Mouse (Mus musculus): ENCODE measurements around the gene Fhl1. TPM values are rescaled to one million over a fixed set of nuclear protein-coding genes. Genes with fewer than 3 reads are reported as not detected.

The Fhl1 gene
- total RNA-seq, 2 experiments from 2014 or later: 73.1 to 79.4 TPM

DNA sequence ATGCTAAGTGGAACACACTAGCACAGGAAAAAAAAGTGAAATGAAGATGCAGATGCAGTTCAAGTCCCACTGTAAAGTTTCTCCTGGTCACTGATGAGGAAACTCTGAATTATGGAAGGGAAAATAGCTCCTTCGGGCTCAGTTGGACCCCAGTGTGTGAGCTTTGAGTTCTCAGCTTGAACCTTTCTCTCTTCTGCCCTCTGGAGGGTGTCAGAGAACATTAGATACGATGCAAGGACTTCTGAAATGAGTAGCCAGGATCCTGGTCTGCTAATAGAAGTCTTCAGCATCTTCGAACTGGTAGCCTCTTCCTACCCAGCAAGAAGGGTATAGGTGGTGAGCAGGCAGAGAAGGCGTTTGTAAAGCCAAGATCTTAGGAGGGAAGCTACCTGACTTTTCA is 19.9 kb downstream of the Fhl1 start:
- no peak for DNase-seq (ENCODE audit: low spot score in 2 of 2)

DNA sequence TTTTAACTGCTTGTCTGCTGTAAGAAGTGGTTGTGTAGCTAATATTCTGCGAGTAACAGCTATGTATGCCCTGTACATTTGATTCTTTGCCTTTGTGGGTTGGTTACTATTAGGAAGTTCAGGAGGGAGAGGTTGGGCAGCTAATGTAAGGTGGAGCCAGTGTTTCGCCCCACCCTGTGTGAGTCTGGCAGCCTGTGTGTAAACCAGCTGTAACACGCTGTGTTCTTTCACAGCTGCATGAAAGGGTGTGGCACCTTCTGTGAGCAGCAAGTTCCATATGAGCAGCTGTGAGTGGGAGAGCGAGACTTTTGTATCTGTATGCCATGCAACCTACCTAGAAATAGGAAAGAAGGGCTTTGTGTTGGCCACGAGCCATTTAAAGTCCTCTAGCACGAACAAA is 20.6 kb downstream of the Fhl1 start:
- DNase-seq (ENCODE audit: low spot score in 2 of 2): no peak

DNA sequence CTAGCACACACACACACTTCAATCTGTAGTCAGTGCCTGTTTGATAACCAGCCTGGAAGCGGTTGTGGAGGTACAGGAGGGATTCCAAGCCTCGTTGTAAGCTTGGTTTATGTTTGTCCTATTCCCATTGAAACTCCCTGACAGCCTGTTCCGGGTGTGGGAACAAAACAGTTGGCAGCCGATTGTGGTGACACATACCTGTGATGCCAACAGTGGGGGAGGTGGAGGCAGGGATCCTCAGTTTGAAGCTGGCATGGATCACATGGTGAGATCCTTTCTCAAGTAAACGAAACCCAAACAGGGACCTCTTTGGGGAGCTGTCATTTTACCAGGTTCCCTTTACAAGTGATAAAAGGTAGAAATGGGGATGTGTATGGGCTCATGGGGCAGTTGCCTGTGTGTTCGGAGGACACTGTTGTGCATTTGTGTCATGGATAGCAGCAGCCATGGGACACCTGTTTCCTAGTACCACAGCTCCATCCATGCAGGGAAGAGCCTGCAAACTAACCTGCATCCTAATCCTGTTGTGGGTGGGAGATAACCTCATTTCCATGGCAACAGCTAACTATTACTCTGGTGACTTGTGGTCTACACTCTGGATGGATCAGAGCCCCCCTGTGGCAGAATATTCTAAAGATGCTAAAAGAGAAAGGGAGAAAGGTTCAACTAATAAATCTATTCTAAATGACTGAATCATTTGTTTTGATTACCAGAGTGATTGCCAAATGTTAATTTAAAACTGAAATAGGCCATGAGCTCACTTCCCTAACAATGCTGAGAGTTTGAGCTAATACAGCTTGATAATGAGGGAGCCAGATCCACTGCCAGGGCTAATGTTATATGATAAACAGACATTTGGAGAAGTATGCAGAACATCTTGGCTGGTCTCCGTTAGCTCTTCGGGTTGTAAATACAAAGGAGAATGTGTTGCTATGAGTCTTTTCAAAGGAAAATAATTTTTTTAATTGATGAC is 22.0 kb downstream of the Fhl1 start:
- DNase-seq (ENCODE audit: low spot score in 2 of 2): peak; percentile 21 to 53

DNA sequence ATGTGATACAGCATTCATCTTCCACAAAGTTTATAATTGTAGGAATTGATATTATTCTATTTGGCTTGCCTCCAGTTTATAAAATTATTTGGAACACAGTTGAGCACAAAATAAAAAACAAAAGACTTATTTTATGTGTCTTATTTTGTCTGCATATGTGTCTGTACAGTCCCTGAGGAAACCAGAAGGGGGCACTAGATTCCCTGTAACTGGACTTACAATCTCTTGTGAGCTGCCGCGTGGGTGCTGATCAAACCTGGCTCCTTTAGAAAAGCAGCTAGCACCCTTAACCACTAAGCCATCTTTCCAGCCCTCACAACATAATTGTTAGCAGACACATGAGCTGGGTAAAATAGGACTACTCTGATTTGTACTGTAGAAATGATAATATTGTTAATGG is 24.1 kb downstream of the Fhl1 start:
- peak in 1 of 2 experiments; percentile 37 for DNase-seq (ENCODE audit: low spot score in 2 of 2)

DNA sequence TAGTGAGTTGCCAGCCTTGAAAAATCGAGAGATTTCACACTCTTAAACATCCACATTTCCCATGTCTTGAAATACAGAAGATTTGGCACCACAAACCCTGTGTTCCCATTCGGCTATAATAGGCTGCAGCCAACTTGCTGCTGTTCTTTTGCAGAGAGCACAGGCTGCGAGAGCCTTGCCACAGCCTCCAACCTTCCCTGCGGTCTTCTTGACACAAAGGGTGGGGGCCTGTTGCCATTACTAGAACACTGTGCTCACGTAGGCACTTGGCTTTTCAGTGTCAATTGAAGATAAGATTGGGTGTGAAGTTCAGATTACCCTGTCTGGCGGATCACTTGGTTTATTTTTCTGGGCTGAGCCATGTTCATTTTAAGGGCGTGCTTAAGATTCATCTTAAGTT is 24.8 kb downstream of the Fhl1 start:
- no peak for DNase-seq (ENCODE audit: low spot score in 2 of 2)

DNA sequence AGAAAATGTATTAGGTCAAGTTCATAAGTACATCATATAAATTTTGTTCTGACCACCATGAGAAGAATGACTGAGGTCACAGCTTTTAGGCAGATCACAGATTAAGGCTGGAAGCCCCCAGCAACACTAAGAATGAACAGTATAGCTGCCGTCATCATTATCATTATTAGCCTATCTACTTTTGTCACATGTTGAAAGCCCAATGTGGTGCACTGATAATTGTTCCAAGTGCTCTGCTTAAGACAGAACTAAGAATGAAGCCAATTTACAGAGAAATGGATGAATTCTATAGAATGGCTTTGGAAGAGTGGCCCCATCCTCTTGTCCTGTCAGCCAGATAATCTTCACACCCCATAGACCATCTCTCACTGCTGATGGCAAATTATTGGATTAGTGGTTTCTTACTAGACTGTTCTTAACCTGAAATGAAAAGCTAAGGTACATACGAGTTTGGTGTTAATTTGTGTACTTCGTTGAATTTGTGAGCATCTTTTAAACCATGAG is 28.7 kb downstream of the Fhl1 start:
- DNase-seq (ENCODE audit: low spot score in 2 of 2): no peak

DNA sequence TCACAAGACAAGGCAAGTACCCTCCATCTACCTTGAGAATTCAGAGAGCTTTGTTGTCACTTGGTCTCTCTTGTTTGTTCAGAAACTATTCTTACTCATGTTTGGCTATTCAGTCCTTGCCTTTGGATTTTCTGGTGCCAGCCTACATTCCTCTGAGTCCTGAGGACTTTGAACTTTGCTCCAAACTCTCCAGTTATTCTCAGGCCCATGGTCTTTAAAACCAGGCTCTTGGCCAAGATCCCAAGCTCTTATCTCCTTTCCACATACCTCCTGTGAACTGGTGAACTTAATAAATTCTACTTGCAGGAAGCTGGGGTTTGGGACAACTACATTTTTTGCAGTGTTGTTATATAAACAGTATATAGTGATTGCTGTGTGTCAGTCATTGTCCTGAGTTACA is 38.3 kb downstream of the Fhl1 start:
- DNase-seq (ENCODE audit: low spot score in 2 of 2): no peak

DNA sequence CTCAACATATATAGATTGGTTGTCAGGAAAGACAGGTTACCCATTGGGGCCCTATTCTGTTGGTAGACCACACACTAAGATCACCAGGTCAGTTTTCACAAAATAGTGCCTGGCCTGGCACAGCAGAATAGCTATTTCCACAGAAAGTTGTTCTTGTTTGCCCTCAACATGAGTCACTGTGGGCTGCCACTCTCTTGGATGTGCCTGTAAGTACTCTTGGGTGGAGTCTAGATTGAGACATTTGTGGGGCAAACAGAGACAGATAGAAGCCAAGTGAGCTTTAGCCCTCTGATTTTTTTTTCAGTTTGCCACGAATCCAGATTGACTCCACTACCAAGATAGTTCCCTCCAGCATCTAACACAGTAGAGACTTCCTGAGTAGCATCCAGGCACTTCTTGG is 40.2 kb downstream of the Fhl1 start:
- DNase-seq (ENCODE audit: low spot score in 2 of 2): no peak

DNA sequence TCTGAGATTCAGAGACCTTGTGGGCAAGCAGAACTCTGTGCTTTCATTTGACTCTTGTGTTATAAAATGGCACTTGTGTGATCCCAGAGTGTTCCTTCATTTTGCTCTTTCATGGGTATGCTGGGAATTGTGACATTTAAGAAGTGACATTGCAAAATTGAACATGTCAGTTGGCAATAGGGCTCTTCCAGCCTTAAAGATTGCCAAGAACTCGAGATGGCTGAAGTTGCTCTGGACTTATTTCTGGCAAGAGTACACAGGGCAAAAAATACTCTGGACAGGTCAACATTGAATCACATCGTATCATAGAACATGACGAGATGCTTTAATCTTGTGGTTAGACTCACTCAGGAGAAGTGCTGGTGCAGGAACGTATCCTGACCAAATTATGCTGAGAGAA is 41.7 kb downstream of the Fhl1 start:
- DNase-seq (ENCODE audit: low spot score in 2 of 2): no peak

DNA sequence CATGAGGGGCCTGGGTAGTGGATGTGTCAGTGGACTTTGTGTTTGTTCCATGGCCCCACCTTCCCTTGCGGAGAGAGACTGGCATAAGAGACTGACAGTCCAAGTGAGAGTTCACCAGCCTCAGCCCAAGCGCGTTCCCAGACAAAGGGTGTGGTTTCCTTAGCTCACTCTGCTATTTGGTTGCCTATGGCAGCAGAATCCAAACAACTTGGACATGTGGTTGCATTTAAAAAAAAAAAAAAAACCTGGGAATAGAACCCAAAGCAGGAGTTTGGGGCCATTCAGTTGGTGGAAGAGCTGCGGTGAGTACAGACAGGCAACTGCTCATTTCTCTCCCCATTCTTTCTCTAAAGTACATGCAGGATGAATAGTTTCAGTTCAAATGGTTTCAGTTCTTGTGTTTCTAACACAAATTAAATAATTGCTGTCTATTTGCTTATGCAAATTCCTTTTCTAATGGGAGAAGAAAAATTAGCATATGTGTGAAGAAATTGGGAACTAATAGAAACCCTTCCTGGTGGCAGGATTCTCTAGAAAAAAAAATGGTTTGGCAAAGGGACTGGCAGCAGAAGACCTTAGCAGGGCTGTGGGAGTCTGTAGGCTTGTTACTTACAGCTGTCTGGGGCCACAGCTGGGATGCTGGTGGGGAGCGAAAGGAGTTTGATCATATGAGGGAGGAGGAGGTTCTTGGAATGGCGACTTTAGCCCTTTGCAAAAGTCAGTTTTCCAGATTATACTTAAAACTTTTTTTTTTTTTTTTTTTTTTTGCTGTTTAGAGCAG is 54.9 kb downstream of the Fhl1 start:
- DNase-seq (ENCODE audit: low spot score in 2 of 2): no peak

DNA sequence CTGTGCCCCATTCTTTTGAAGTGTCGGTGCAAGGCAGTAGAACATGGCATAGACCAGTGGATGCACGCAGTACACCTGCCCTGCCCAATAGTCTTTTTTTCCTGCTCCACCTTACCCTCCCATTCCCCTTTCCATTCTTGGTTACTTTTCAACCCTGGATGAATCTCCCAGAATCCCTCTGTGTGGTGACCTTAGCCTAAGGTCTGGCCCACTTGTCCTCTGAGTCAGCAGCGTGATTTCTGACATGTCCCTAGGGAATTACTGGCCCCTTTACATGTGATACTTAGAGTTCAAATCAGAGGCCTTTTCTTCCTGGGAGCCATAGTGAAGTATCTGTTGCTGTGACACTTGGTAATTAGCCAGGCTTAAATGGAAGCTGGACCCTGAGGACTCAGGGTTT is 55.9 kb downstream of the Fhl1 start:
- no peak for DNase-seq (ENCODE audit: low spot score in 2 of 2)

DNA sequence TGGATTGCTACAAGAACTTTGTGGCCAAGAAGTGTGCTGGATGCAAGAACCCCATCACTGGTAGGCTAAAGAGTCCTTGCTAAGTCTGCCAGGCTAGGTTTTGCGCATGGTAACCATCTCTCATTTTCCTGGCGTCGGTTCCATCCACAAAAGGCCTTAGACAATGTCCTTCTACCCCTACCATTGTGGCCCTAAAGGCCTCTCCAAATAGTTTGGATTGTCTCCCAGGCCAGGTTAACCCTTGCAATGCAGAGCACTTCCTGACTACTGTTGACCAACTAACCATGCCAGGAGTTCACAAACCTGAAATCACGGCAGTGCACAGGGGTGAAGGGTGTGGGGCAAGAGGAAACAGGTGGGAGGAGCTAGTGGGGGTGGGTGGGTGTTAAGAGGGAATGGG is 59.0 kb downstream of the Fhl1 start:
- DNase-seq (ENCODE audit: low spot score in 2 of 2): no peak

DNA sequence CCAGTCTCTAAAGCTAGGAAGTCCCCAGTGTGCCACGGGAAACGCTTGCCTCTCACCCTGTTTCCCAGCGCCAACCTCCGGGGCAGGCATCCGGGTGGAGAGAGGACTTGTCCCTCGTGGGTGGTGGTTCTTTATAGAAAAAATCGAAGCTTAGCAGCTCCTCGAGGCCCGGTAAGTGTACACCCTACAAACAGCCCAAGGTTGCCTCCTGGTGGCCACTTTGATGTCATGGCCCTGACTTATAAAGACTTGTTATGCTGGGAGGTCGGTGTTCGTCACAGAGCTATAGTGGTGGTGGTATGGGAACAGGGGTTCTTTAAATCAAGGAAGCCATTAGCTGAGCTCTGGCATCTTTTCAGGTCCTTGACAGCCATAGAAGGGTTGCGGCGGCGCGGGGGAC is 59.7 kb downstream of the Fhl1 start:
- peak in 1 of 2 experiments; percentile 67 for DNase-seq (ENCODE audit: low spot score in 2 of 2)

DNA sequence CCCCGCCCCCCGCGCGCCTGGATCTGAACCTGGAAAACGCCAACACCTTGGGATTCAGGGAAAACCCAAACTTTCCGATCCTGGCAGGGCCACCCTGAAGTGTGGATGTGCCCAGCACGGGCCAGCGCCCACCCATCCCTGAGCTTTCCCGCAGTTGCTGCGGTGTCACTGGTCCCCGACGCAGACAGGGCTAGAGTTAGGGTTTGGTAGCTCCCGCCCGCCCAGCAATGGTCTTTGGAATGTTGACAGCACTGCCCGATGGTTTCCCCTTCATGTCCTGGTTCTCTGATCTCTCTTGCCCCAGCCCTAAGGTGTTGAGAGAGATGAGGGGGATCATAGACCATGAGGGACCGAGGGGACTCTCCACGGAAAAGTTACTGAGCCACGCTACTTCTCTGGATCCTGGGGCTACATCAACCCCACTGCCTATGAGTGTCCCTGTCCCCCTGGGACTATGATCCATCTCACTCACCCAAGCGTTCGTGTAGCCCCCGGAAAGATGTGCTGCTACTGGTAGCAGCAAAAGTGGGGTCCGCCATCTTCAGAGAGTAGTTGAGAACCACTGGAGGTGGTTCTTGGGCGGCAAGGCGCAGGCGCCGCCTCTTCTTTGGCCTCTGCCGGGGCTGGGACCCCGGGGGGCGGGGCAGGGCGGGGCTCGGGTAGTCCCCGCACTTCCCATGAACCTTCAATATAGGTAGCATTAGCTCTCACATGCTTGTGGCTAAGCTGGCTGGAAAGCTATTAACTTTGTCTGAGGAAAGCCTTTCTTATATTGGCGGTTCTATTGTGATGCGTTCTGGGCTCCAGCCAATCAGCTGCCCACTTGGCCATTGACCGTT is 90.4 kb downstream of the Fhl1 start, which contains the start of gene Map7d3:
TSS of gene Map7d3 (minus strand) at position 562 of the 839 bp plus-strand sequence.
- no peak for DNase-seq (ENCODE audit: low spot score in 2 of 2)

DNA sequence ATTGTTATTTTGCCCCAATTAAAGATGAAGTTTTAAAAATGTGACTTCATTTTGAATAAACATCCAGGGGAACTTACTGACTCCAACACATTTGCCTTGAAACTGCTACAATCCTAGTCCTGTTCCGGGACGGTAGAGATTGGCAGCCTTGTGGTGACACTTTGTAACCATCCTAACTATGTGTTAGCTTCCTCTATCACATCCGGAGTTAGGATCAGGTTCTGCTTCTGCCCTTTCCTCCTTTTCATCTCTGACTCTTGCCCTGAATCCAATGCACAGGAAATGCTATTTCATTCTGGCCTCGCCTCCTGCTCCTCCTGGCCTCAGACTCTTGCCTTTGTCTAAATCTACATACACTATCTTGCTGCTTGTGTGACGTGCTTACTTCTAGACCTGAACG is 95.9 kb downstream of the Fhl1 start:
- DNase-seq (ENCODE audit: low spot score in 2 of 2): no peak

DNA sequence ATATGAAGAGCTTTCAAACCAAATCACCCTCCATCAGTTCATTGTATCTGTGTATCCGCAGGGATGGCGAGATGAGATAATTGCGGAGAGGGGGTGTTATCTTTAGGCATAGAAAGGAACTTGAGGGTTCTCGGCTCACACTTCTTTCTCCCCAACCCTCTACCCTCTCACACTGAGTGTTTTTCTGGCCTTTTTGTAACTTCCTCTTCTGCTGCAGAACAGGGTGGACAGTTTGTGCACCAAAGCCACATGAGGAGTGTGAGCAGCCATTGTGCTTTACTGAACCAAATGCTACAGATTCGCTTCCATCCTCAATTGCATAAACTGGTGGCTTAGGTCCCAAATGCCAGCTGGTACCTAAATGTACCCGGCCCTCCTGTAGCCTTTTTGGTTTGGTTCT is 104.3 kb downstream of the Fhl1 start:
- no peak for DNase-seq (ENCODE audit: low spot score in 2 of 2)

DNA sequence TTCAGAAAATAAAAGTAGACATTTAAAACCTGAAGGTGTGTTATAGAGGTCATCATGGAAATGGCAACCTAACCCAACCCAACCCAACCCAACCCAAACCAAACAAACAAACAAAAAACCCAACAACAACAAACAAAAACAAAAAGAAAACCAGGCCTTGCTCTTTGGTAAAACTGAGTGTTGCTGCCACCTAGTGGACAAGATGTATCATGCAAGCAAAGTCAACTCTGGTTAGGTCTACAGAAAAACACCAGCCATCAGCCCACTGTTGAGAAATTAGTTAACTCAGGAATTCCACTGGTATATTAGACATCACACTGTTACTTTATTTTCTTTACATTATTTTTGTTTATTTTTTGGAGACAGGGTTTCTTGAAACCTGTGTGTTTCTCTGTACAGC is 107.8 kb downstream of the Fhl1 start:
- peak in 1 of 2 experiments; percentile 24 for DNase-seq (ENCODE audit: low spot score in 2 of 2)

DNA sequence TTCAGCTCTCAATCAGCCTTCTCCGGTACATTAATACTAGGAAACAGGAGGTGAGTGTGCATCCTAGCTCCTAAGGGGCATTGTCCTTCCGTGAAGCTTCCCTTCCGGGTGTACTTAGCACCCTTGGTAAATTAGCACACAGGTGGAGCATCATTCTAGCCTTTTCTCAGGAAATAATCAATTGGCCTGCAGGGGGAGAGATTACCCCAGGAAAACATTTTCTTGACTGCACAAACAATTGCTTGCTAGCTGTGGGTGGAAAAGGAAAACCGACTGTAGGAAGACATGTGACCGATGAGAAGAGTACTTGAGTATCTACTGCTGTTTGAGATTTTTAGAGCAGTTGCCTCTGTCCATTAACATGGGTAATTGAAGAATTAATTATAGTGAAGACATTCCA is 109.7 kb downstream of the Fhl1 start:
- peak; percentile 3 to 15 for DNase-seq (ENCODE audit: low spot score in 2 of 2)

Measured in layer of hippocampus, adult 18-20 months (tissue).